Mouse (Mus musculus) hindbrain, embryonic 15.5 days (tissue): ENCODE data around the gene Ikzf3. TPM values are rescaled to one million over a fixed set of nuclear protein-coding genes. Genes with fewer than 3 reads are reported as not detected.

Experiments used
- ATAC-seq: fragments of 200-750 bp; cut with Nextera tagmentation; 2 replicates; pipeline ENCODE4 v1.8.0; 2017; ENCODE audit warnings: low read depth, moderate number of reproducible peaks, moderate TSS enrichment; ENCODE audit not compliant: low FRiP score
- H3K27ac ChIP-seq: fragments of 300-500 bp; sonication (generic); replicated peaks from 2 replicates; pipeline ENCODE4 v1.5.1; 2015; ENCODE audit warnings: mild to moderate bottlenecking, inconsistent platforms
- H3K27me3 ChIP-seq: fragments of 300-500 bp; sonication (generic); 2 replicates; pipeline ENCODE4 v1.6.1; 2015; ENCODE audit warnings: control low read depth, inconsistent platforms
- H3K36me3 ChIP-seq: fragments of 300-500 bp; sonication (generic); 2 replicates; pipeline ENCODE4 v1.6.1; 2015; ENCODE audit warnings: control low read depth, inconsistent platforms
- H3K4me1 ChIP-seq: fragments of 300-500 bp; sonication (generic); replicated peaks from 2 replicates; pipeline ENCODE4 v1.6.1; 2015; ENCODE audit warnings: control low read depth, inconsistent platforms
- H3K4me2 ChIP-seq: fragments of 300-500 bp; sonication (generic); 2 replicates; pipeline ENCODE4 v1.6.1; 2015; ENCODE audit warnings: moderate library complexity, mild to moderate bottlenecking, inconsistent platforms
- H3K4me3 ChIP-seq: fragments of 300-500 bp; sonication (generic); 2 replicates; pipeline ENCODE4 v1.5.1; 2015; ENCODE audit warnings: mild to moderate bottlenecking, inconsistent platforms
- H3K9ac ChIP-seq: fragments of 300-500 bp; sonication (generic); 2 replicates; pipeline ENCODE4 v1.6.1; 2015; ENCODE audit warnings: inconsistent platforms
- H3K9me3 ChIP-seq: fragments of 300-500 bp; sonication (generic); 2 replicates; pipeline ENCODE4 v1.6.1; 2016; ENCODE audit warnings: control low read depth, inconsistent platforms
- WGBS: fragments of 180-500 bp; shearing (Covaris S2); methylation state at CpG from one replicate; pipeline ENCODE4 v1.1.7; 2015; 5-methylcytosine and 5-hydroxymethylcytosine counted together
- polyA plus RNA-seq: library from polyadenylated mRNA; unstranded; fragments of >200 nt; fragmentation: Nextera tagmentation; extraction: Ambion mirVana; gene quantifications from 2 replicates; pipeline ENCODE4 v1.2.1, GENCODE M21; 2015

Ikzf3 gene
- polyA plus RNA-seq, 1 experiment from 2014 or later, result not detected

- WGBS, result 31% methylated on average over 7 of the region's 7 CpGs
- H3K4me2 ChIP-seq, result no peak overlapping the region
- ATAC-seq, result no peak
- no peak overlapping the region for H3K9ac ChIP-seq
- H3K4me3 ChIP-seq, result no peak overlapping the region
- no peak overlapping the region for H3K27ac ChIP-seq
- no peaks in the 10 kb centered on the region for H3K27me3 ChIP-seq
- H3K36me3 ChIP-seq, result no peaks in the 10 kb centered on the region
- no peaks in the 10 kb centered on the region for H3K9me3 ChIP-seq
- H3K4me1 ChIP-seq, result no peaks in the 10 kb centered on the region
Measured at GRCm38 (mm10) chr11:98560942-98561341, 15.1 kb upstream of the Ikzf3 start.

- Histone ChIP-seq H3K9me3 (no peaks in the 10 kb centered on the region), H3K27me3 (peaks cover 3% of the 10 kb centered on the region), H3K4me3 (no peak overlapping the region), H3K36me3 (no peaks in the 10 kb centered on the region), H3K9ac (no peak overlapping the region), H3K4me2 (no peak overlapping the region), H3K4me1 (peaks cover 9% of the 10 kb centered on the region), H3K27ac (no peak overlapping the region)
- ATAC-seq, result no peak
- 65% methylated on average over 12 of the region's 12 CpGs for WGBS
Measured at GRCm38 (mm10) chr11:98555124-98555700, 9.4 kb upstream of the Ikzf3 start.

- Histone ChIP-seq H3K4me1 (peaks cover 9% of the 10 kb centered on the region), H3K4me2 (no peak overlapping the region), H3K9me3 (no peaks in the 10 kb centered on the region), H3K9ac (no peak overlapping the region), H3K27me3 (peaks cover 15% of the 10 kb centered on the region), H3K36me3 (no peaks in the 10 kb centered on the region), H3K4me3 (no peak overlapping the region), H3K27ac (no peak overlapping the region)
- ATAC-seq, result no peak
- WGBS, result 96% methylated on average over 4 of the region's 4 CpGs
Measured at GRCm38 (mm10) chr11:98553966-98554365, 8.1 kb upstream of the Ikzf3 start.

GRCm38 (mm10) chr11:98550975-98551828 lies 5.4 kb upstream of the Ikzf3 start, which contains the start of gene Zpbp2:
Zpbp2 (plus strand) TSS chr11:98551097.
- Histone ChIP-seq H3K9me3 (no peaks in the 10 kb centered on the region), H3K27ac (peak within 1 kb of the TSS; percentile 96), H3K9ac (peak within 1 kb of the TSS; percentile 86), H3K4me1 (peaks cover 9% of the 10 kb centered on the region), H3K36me3 (no peaks in the 10 kb centered on the region), H3K4me2 (peak within 1 kb of the TSS; percentile 69), H3K27me3 (peaks cover 43% of the 10 kb centered on the region), H3K4me3 (peak within 1 kb of the TSS; percentile 87)
- under 1% methylated on average over 51 of the region's 51 CpGs for WGBS
- ATAC-seq, result peak; percentile 98

- Histone ChIP-seq H3K9me3 (no peaks in the 10 kb centered on the region), H3K9ac (peak overlapping the region; percentile 86), H3K27me3 (peaks cover 51% of the 10 kb centered on the region), H3K4me3 (peak overlapping the region; percentile 87), H3K27ac (peak overlapping the region; percentile 96), H3K4me2 (peak overlapping the region; percentile 69), H3K36me3 (no peaks in the 10 kb centered on the region), H3K4me1 (peaks cover 14% of the 10 kb centered on the region)
- no peak for ATAC-seq
- 21% methylated on average over 20 of the region's 20 CpGs for WGBS
Measured at GRCm38 (mm10) chr11:98550311-98550974, 4.6 kb upstream of the Ikzf3 start.

- H3K4me3 ChIP-seq, result no peak overlapping the region
- no peaks in the 10 kb centered on the region for H3K9me3 ChIP-seq
- no peak overlapping the region for H3K4me2 ChIP-seq
- 74% methylated on average over 4 of the region's 4 CpGs for WGBS
- H3K36me3 ChIP-seq, result no peaks in the 10 kb centered on the region
- H3K4me1 ChIP-seq, result peaks cover 18% of the 10 kb centered on the region
- peaks cover 59% of the 10 kb centered on the region for H3K27me3 ChIP-seq
- no peak for ATAC-seq
- H3K9ac ChIP-seq, result no peak overlapping the region
- no peak overlapping the region for H3K27ac ChIP-seq
Measured at GRCm38 (mm10) chr11:98549363-98549762, 3.5 kb upstream of the Ikzf3 start.

GRCm38 (mm10) chr11:98547308-98547693 lies 1.5 kb upstream of the Ikzf3 start:
- H3K4me2 ChIP-seq, result no peak overlapping the region
- 60% methylated on average over 3 of the region's 3 CpGs for WGBS
- H3K36me3 ChIP-seq, result no peaks in the 10 kb centered on the region
- H3K27ac ChIP-seq, result no peak overlapping the region
- no peak overlapping the region for H3K9ac ChIP-seq
- H3K4me1 ChIP-seq, result peaks cover 18% of the 10 kb centered on the region
- no peak for ATAC-seq
- H3K27me3 ChIP-seq, result peaks cover 73% of the 10 kb centered on the region
- H3K4me3 ChIP-seq, result no peak overlapping the region
- H3K9me3 ChIP-seq, result no peaks in the 10 kb centered on the region

- peaks cover 16% of the 10 kb centered on the region for H3K4me1 ChIP-seq
- no peak overlapping the region for H3K27ac ChIP-seq
- no peaks in the 10 kb centered on the region for H3K36me3 ChIP-seq
- H3K4me2 ChIP-seq, result no peak overlapping the region
- no peak for ATAC-seq
- H3K9ac ChIP-seq, result no peak overlapping the region
- peaks cover 79% of the 10 kb centered on the region for H3K27me3 ChIP-seq
- H3K9me3 ChIP-seq, result no peaks in the 10 kb centered on the region
- WGBS, result 48% methylated on average over 12 of the region's 12 CpGs
- H3K4me3 ChIP-seq, result no peak overlapping the region
Measured at GRCm38 (mm10) chr11:98546529-98547307, 887 bp upstream of the Ikzf3 start.

GRCm38 (mm10) chr11:98544890-98545677 lies 747 bp downstream of the Ikzf3 start:
- no peak for ATAC-seq
- H3K4me3 ChIP-seq, result peak overlapping the region; percentile 44
- WGBS, result 4% methylated on average over 16 of the region's 16 CpGs
- H3K36me3 ChIP-seq, result no peaks in the 10 kb centered on the region
- peaks cover 9% of the 10 kb centered on the region for H3K4me1 ChIP-seq
- peak overlapping the region; percentile 91 for H3K4me2 ChIP-seq
- peak overlapping the region; percentile 28; the same call in 1 of the 2 replicates for H3K9ac ChIP-seq
- peaks cover 81% of the 10 kb centered on the region for H3K27me3 ChIP-seq
- no peak overlapping the region for H3K27ac ChIP-seq
- H3K9me3 ChIP-seq, result no peaks in the 10 kb centered on the region

- Histone ChIP-seq H3K9me3 (no peaks in the 10 kb centered on the region), H3K4me1 (peaks cover 9% of the 10 kb centered on the region), H3K27ac (no peak overlapping the region), H3K9ac (no peak overlapping the region), H3K36me3 (no peaks in the 10 kb centered on the region), H3K27me3 (peaks cover 64% of the 10 kb centered on the region), H3K4me2 (no peak overlapping the region), H3K4me3 (no peak overlapping the region)
- 84% methylated on average over 1 of the region's 1 CpGs for WGBS
- ATAC-seq, result no peak
Measured at GRCm38 (mm10) chr11:98543414-98543813, 2.4 kb downstream of the Ikzf3 start.

- 81% methylated on average over 8 of the region's 8 CpGs for WGBS
- Histone ChIP-seq H3K36me3 (no peaks in the 10 kb centered on the region), H3K9me3 (no peaks in the 10 kb centered on the region), H3K27me3 (peaks cover 56% of the 10 kb centered on the region), H3K4me3 (no peak overlapping the region), H3K4me2 (no peak overlapping the region), H3K4me1 (peaks cover 9% of the 10 kb centered on the region), H3K27ac (no peak overlapping the region), H3K9ac (no peak overlapping the region)
- ATAC-seq, result no peak
Measured at GRCm38 (mm10) chr11:98542553-98542952, 3.3 kb downstream of the Ikzf3 start.
